Mouse (Mus musculus) lung, adult 2 months (tissue): Measurements from ENCODE around the gene Nme7.

Source experiments
- CTCF ChIP-seq: fragments of 200-500 bp; IDR thresholded peaks from 2 replicates; pipeline ENCODE4 v1.5.1; 2011; ENCODE audit warnings: mild to moderate bottlenecking, low read length, control low read depth; ENCODE audit not compliant: insufficient read depth
- POLR2A ChIP-seq: fragments of 200-500 bp; IDR thresholded peaks from 2 replicates; pipeline ENCODE4 v1.6.1; 2011; ENCODE audit warnings: low read depth, mild to moderate bottlenecking, control low read depth, low read length, borderline replicate concordance; ENCODE audit errors: extremely low read depth

DNA sequence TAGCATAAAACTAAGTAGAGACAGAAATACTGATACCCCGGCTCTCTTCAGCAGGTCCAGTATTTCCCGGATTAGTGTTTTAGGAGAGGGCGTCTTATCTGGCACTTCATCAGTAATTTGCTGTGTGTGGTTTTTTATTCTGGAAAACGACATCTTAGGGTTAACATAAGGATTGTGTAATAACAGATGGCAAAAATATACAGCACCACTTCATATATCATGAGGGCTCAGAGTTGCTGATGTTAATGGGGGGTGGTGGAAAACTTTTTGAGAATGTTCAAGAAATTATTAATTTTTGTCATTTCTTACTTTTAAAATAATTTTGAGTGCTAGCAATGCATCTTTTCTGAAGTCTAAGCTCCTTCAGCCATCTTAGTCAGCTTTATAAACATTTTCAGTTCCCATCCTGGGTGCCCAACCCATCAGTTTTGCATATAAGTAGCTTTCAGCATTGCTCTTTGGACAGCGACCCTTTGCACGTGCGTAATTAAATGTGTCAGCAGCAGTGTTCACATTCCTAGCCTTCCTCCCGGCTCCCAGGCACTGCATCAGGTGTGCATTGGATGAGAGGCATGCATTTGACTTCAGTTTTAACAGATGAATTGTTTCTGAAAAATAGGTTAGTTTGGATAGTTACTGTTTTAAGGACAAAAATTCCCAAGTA is 19.2 kb downstream of the Nme7 start:
- no peak for TF ChIP-seq POLR2A
- TF ChIP-seq CTCF = no peak
